Mouse (Mus musculus) urinary bladder, adult 2 months (tissue): ENCODE results near the gene 4931408C20Rik. TPM values are rescaled to one million over a fixed set of nuclear protein-coding genes. Genes with fewer than 3 reads are reported as not detected.

Experiments used
- DNase-seq: peaks from one replicate; pipeline ENCODE4 v3.0.0; 2022; ENCODE audit warnings: low spot score
- polyA plus RNA-seq: library from polyadenylated mRNA; depleted of rRNA; stranded (reverse); fragments of >200 nt; gene quantifications from 2 replicates; pipeline ENCODE4 v1.2.3, GENCODE M21; 2012; rRNA removed

The 4931408C20Rik gene
- 0.01 TPM in 1 of 2 replicates, not detected in the other for polyA plus RNA-seq

GRCm38 (mm10) chr1:26686842-26687760, at the start of gene 4931408C20Rik:
Gene 4931408C20Rik, minus strand, starts transcription at chr1:26687460.
- peak; percentile 26 for DNase-seq

- no peak for DNase-seq
Measured at GRCm38 (mm10) chr1:26687926-26688325, 666 bp upstream of the 4931408C20Rik start.

GRCm38 (mm10) chr1:26685952-26686693, 1.1 kb downstream of the 4931408C20Rik start:
- DNase-seq, result no peak

GRCm38 (mm10) chr1:26685383-26685782, 1.9 kb downstream of the 4931408C20Rik start:
- no peak for DNase-seq

- DNase-seq, result no peak
Measured at GRCm38 (mm10) chr1:26649704-26650388, 37.4 kb downstream of the 4931408C20Rik start.

- no peak for DNase-seq
Measured at GRCm38 (mm10) chr1:26636051-26636450, 51.2 kb downstream of the 4931408C20Rik start.
